Mouse (Mus musculus): Measurements from ENCODE around the gene 6430628N08Rik. TPM values are rescaled to one million over a fixed set of nuclear protein-coding genes. Genes with fewer than 3 reads are reported as not detected.

6430628N08Rik gene
- polyA plus RNA-seq, 2 experiments, result not detected

DNA sequence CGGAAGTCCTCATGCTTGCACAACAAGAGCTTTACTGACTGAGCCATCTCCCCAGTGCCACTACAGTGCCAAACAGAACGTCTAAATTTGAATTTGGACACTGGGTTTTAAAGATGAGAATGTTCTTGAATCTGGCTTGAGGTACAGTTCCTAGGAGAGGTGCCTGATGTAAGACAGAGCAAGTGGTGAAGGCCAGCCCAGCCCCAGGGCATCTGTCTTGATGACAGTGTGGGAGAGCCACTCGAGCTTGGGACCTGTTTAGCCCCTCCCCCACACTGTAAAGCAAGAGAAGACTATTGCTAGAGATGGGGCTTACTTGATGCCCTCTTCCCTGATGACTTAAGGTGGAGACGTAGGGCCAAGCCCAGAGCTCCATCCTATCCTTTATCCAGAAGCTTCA lies 8.3 kb upstream of the 6430628N08Rik start:
- DNase-seq (ENCODE audit: low read depth in 3 of 3, low spot score in 3 of 3), result no peak
- TF ChIP-seq CTCF (IDR thresholded peaks at IDR 0.05; ENCODE audit: low read depth), result no peak
- TF ChIP-seq EP300 (IDR thresholded peaks at IDR 0.05; ENCODE audit: low read depth), result no peak
- Histone ChIP-seq H3K27me3 (ENCODE audit: control insufficient read depth, insufficient read depth, low read length) (no peaks in the 10 kb centered on the region), H3K36me3 (replicated peaks; ENCODE audit: control insufficient read depth, insufficient read depth, low read depth) (no peaks in the 10 kb centered on the region; the same call in 1 of the 2 replicates), H3K4me2 (ENCODE audit: low read depth) (no peak overlapping the region), H3K4me1 (replicated peaks; ENCODE audit: control insufficient read depth in 2 of 2, insufficient read depth in 2 of 2, low read length in 1 of 2) (no peaks in the 10 kb centered on the region), H3K9ac (replicated peaks) (no peak overlapping the region), H3K4me3 (ENCODE audit: insufficient read depth in 1 of 2, low read depth in 2 of 2, low read length in 2 of 2) (no peak overlapping the region), H3K27ac (no peak overlapping the region), H3K9me3 (ENCODE audit: control insufficient read depth, low read length) (no peaks in the 10 kb centered on the region)
- 39% methylated on average over 4 of the region's 4 CpGs for WGBS (ENCODE audit: insufficient replicate concordance)
- no peak for ATAC-seq (ENCODE audit: insufficient read depth)

DNA sequence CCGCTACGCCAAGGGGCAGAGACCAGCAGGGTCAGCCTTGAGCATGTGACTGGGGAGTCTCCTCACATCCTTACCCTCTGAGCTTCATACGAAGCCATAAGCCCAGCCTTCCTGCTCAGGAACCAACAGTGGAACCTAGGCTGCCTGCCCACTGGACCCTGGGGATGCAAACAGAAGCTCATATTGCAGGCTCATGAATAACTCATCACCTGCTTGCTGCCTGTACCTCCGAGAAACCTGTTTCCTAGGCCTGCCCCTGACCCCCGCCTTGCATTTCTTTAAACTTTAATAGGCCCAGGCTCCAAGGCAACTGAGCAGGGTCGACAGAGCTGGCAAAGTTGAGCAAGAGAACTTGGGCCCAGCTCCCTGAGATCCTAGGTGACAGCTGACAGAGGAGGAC lies 6.4 kb upstream of the 6430628N08Rik start, which contains the start of gene Kncn:
Gene Kncn, plus strand, starts transcription at position 379 of the 400 bp plus-strand sequence.
- no peaks in the 10 kb centered on the region; the same call in 1 of the 2 replicates for H3K27me3 ChIP-seq (ENCODE audit: control insufficient read depth, insufficient read depth, low read length)
- H3K36me3 ChIP-seq (replicated peaks; ENCODE audit: control insufficient read depth, insufficient read depth, low read depth), result no peaks in the 10 kb centered on the region
- DNase-seq (ENCODE audit: low read depth in 3 of 3, low spot score in 3 of 3) (no peak), ATAC-seq (ENCODE audit: insufficient read depth) (no peak)
- H3K9ac ChIP-seq (replicated peaks), result no peak within 1 kb of the TSS
- H3K27ac ChIP-seq, result no peak within 1 kb of the TSS
- H3K4me1 ChIP-seq (replicated peaks; ENCODE audit: control insufficient read depth in 2 of 2, insufficient read depth in 2 of 2, low read length in 1 of 2), result no peaks in the 10 kb centered on the region
- no peak for TF ChIP-seq EP300 (IDR thresholded peaks at IDR 0.05; ENCODE audit: low read depth)
- no peak for TF ChIP-seq CTCF (IDR thresholded peaks at IDR 0.05; ENCODE audit: low read depth)
- H3K4me3 ChIP-seq (ENCODE audit: insufficient read depth in 1 of 2, low read depth in 2 of 2, low read length in 2 of 2), result no peak within 1 kb of the TSS
- H3K9me3 ChIP-seq (ENCODE audit: control insufficient read depth, low read length), result no peaks in the 10 kb centered on the region
- H3K4me2 ChIP-seq (ENCODE audit: low read depth), result no peak within 1 kb of the TSS
- 65% methylated on average over 6 of the region's 6 CpGs for WGBS (ENCODE audit: insufficient replicate concordance)

DNA sequence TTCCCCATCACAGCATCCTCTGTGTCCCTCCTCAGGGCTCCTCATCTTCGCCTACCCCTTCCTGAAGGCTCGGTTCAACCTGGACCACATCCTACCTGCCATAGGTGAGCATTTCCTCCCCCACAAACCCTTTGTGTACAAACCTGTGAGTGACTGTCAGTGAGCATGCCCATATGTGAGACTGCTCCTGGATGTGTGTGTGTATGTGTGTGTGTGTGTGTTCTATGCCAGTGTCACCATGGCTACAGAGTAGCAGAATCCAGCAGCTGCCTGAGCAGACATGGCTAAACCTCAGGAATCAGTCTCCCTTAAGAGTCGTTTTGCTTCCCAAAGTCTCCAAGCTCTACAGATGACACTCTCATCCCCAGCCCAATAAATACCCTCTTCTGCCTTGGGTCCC lies 4.6 kb upstream of the 6430628N08Rik start:
- no peak for DNase-seq (ENCODE audit: low read depth in 3 of 3, low spot score in 3 of 3)
- H3K9me3 ChIP-seq (ENCODE audit: control insufficient read depth, low read length), result no peaks in the 10 kb centered on the region
- 48% methylated on average over 3 of the region's 3 CpGs for WGBS (ENCODE audit: insufficient replicate concordance)
- H3K4me3 ChIP-seq (ENCODE audit: insufficient read depth in 1 of 2, low read depth in 2 of 2, low read length in 2 of 2), result no peak overlapping the region
- TF ChIP-seq EP300 (IDR thresholded peaks at IDR 0.05; ENCODE audit: low read depth) (no peak), CTCF (IDR thresholded peaks at IDR 0.05; ENCODE audit: low read depth) (no peak)
- no peak overlapping the region for H3K27ac ChIP-seq
- no peaks in the 10 kb centered on the region for H3K4me1 ChIP-seq (replicated peaks; ENCODE audit: control insufficient read depth in 2 of 2, insufficient read depth in 2 of 2, low read length in 1 of 2)
- H3K27me3 ChIP-seq (ENCODE audit: control insufficient read depth, insufficient read depth, low read length), result peaks cover 18% of the 10 kb centered on the region
- ATAC-seq (ENCODE audit: insufficient read depth), result no peak
- no peak overlapping the region for H3K9ac ChIP-seq (replicated peaks)
- no peaks in the 10 kb centered on the region for H3K36me3 ChIP-seq (replicated peaks; ENCODE audit: control insufficient read depth, insufficient read depth, low read depth)
- no peak overlapping the region for H3K4me2 ChIP-seq (ENCODE audit: low read depth)

DNA sequence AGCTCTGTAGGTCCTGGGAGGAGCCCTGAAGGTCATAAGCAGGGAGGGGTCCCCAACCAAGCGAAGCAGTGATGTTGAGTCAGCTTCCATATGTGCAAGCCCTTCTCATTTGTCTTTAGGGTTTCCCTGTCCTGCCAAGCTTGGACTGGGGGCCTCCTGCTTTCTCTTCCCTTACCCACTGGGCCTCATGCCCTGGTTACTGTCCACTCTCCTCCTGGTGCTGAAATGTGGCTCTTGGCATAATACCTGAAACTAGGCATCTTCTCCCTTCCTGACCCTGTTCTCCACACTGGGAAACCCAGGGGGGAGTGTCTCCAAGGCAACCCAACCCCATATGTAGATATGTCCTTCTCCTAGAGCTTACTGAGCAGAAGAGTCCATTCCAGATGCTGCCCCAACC lies 3.6 kb upstream of the 6430628N08Rik start:
- Histone ChIP-seq H3K9me3 (ENCODE audit: control insufficient read depth, low read length) (no peaks in the 10 kb centered on the region), H3K4me3 (ENCODE audit: insufficient read depth in 1 of 2, low read depth in 2 of 2, low read length in 2 of 2) (no peak overlapping the region), H3K4me1 (replicated peaks; ENCODE audit: control insufficient read depth in 2 of 2, insufficient read depth in 2 of 2, low read length in 1 of 2) (no peaks in the 10 kb centered on the region), H3K27me3 (ENCODE audit: control insufficient read depth, insufficient read depth, low read length) (peaks cover 28% of the 10 kb centered on the region), H3K4me2 (ENCODE audit: low read depth) (no peak overlapping the region), H3K9ac (replicated peaks) (no peak overlapping the region), H3K27ac (no peak overlapping the region), H3K36me3 (replicated peaks; ENCODE audit: control insufficient read depth, insufficient read depth, low read depth) (no peaks in the 10 kb centered on the region)
- no peak for ATAC-seq (ENCODE audit: insufficient read depth)
- TF ChIP-seq CTCF (IDR thresholded peaks at IDR 0.05; ENCODE audit: low read depth), result no peak
- no peak for TF ChIP-seq EP300 (IDR thresholded peaks at IDR 0.05; ENCODE audit: low read depth)
- 50% methylated on average over 1 of the region's 1 CpGs for WGBS (ENCODE audit: insufficient replicate concordance)
- DNase-seq (ENCODE audit: low read depth in 3 of 3, low spot score in 3 of 3), result no peak

DNA sequence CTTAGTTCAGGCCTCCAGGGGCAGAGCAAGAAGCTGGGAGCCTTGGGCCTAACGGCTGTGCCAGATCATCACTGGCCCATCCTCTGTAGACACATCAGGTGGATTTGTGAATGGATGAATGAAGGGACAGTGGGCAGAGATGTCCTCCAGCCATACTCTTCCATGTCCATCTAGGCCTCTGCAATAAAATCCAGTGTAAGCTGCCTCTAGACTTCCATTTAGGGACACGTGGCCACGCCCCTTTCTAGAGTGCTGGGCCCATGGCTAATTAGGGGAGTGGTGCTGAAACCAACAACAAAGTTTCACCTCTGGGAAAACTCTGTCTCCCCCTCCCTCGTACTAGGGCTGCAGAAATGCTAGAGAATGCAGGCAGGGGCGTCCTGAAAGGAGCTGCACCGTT lies 399 bp upstream of the 6430628N08Rik start:
- no peaks in the 10 kb centered on the region for H3K9me3 ChIP-seq (ENCODE audit: control insufficient read depth, low read length)
- H3K27ac ChIP-seq, result no peak overlapping the region
- H3K4me2 ChIP-seq (ENCODE audit: low read depth), result peak overlapping the region; percentile 22; the same call in 1 of the 2 replicates
- DNase-seq (ENCODE audit: low read depth in 3 of 3, low spot score in 3 of 3) (no peak), ATAC-seq (ENCODE audit: insufficient read depth) (no peak)
- no peak overlapping the region for H3K9ac ChIP-seq (replicated peaks)
- peaks cover 33% of the 10 kb centered on the region for H3K27me3 ChIP-seq (ENCODE audit: control insufficient read depth, insufficient read depth, low read length)
- WGBS (ENCODE audit: insufficient replicate concordance), result 20% methylated on average over 6 of the region's 6 CpGs
- TF ChIP-seq EP300 (IDR thresholded peaks at IDR 0.05; ENCODE audit: low read depth), result no peak
- TF ChIP-seq CTCF (IDR thresholded peaks at IDR 0.05; ENCODE audit: low read depth), result no peak
- no peak overlapping the region for H3K4me3 ChIP-seq (ENCODE audit: insufficient read depth in 1 of 2, low read depth in 2 of 2, low read length in 2 of 2)
- no peaks in the 10 kb centered on the region for H3K36me3 ChIP-seq (replicated peaks; ENCODE audit: control insufficient read depth, insufficient read depth, low read depth)
- no peaks in the 10 kb centered on the region for H3K4me1 ChIP-seq (replicated peaks; ENCODE audit: control insufficient read depth in 2 of 2, insufficient read depth in 2 of 2, low read length in 1 of 2)
